7 mouse cellular contexts compared by ENCODE assay signal in the genomic region with DNA sequence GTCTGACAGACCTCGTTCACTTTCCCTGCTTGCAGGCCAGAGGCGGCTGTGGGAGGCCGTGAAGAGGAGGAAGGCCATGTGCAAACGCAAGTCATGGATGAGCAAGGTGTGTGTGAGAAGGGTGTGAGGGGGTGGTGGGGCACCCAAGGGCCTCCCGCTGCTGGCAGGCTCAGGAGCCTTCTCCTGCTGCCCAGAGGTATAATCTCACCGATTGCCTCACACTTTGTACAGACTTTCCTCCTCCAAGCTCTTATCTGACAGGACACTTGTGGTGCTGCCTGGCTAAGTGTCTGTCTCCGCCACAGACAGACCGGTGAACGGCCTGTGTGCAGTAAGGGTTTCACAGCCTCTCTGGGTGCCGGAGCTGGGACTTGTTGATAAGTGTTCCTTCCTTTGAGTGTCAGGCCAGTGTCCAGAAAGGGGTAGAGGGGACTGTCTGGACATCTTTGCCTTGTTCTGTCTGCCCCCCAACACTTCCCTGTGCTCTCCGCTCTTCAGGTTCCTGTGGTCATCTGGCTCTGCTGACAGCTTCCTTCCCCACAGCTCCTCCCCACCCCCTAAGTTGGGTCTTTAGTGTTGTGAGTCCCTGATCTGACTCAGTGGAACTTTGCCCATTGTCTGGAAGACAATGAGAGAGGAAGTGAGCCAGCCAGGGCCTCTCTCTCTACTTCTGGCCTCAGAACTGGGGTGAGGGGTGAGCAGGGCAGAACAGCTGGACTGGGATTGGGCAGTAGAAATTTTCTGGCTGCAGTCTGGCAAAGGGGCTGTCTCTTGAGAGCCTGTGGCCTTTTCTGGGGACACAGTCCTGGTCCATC. TPM values are rescaled to one million over a fixed set of nuclear protein-coding genes. Genes with fewer than 3 reads are reported as not detected.
DNase-seq lines count a peak whose midpoint lies in the region; ATAC-seq and TF ChIP-seq lines count a peak whose summit lies in the region.

No protein-coding gene starts in this region.

- TF ChIP-seq CTCF in lung, postnatal 0 days (IDR thresholded peaks at IDR 0.05) = no peak

- H3K36me3 ChIP-seq in embryonic facial prominence, embryonic 15.5 days = peaks cover 23% of the 10 kb centered on the region
- peaks cover 10% of the 10 kb centered on the region for H3K36me3 ChIP-seq in hindbrain, embryonic 16.5 days (ENCODE audit: control insufficient read depth, insufficient read depth, low read length)
- H3K36me3 ChIP-seq in lung, postnatal 0 days (ENCODE audit: insufficient read depth, low read length) = peaks cover 7% of the 10 kb centered on the region; the same call in 1 of the 2 replicates
- H3K36me3 ChIP-seq in stomach, embryonic 15.5 days = peaks cover 4% of the 10 kb centered on the region

- WGBS in embryonic facial prominence, embryonic 15.5 days = 75% methylated on average over 11 of the region's 11 CpGs
- WGBS in hindbrain, embryonic 16.5 days = 41% methylated on average over 11 of the region's 11 CpGs
- 19% methylated on average over 11 of the region's 11 CpGs for WGBS in lung, postnatal 0 days
- WGBS in stomach, embryonic 15.5 days = 51% methylated on average over 11 of the region's 11 CpGs

- peak overlapping the region; percentile 24; the same call in 1 of the 2 replicates for H3K27ac ChIP-seq in embryonic facial prominence, embryonic 15.5 days (replicated peaks)
- H3K27ac ChIP-seq in hindbrain, embryonic 16.5 days (ENCODE audit: low read depth, low read length) = peak overlapping the region; percentile 40; the same call in 1 of the 2 replicates
- H3K27ac ChIP-seq in lung, postnatal 0 days (ENCODE audit: low read length) = peak overlapping the region; percentile 86
- peak overlapping the region; percentile 55 for H3K27ac ChIP-seq in stomach, embryonic 15.5 days

- H3K4me2 ChIP-seq in embryonic facial prominence, embryonic 15.5 days (replicated peaks) = no peak overlapping the region
- H3K4me2 ChIP-seq in hindbrain, embryonic 16.5 days (ENCODE audit: low read length) = no peak overlapping the region
- H3K4me2 ChIP-seq in lung, postnatal 0 days (replicated peaks; ENCODE audit: low read depth, low read length) = no peak overlapping the region
- no peak overlapping the region for H3K4me2 ChIP-seq in stomach, embryonic 15.5 days

- H3K4me3 ChIP-seq in embryonic facial prominence, embryonic 15.5 days (replicated peaks) = no peak overlapping the region
- H3K4me3 ChIP-seq in hindbrain, embryonic 16.5 days (ENCODE audit: low read length) = no peak overlapping the region
- H3K4me3 ChIP-seq in lung, postnatal 0 days (ENCODE audit: low read depth, low read length) = no peak overlapping the region
- H3K4me3 ChIP-seq in stomach, embryonic 15.5 days (replicated peaks) = no peak overlapping the region

- no peaks in the 10 kb centered on the region for H3K27me3 ChIP-seq in embryonic facial prominence, embryonic 15.5 days
- no peaks in the 10 kb centered on the region for H3K27me3 ChIP-seq in hindbrain, embryonic 16.5 days (replicated peaks; ENCODE audit: control insufficient read depth, insufficient read depth, low read length)
- H3K27me3 ChIP-seq in lung, postnatal 0 days (replicated peaks; ENCODE audit: insufficient read depth, low read length) = no peaks in the 10 kb centered on the region
- no peaks in the 10 kb centered on the region for H3K27me3 ChIP-seq in stomach, embryonic 15.5 days (replicated peaks)

- no peak for ATAC-seq in embryonic facial prominence, embryonic 15.5 days (ENCODE audit: insufficient number of reproducible peaks, low FRiP score, low TSS enrichment, low read depth)
- no peak for ATAC-seq in hindbrain, embryonic 16.5 days
- ATAC-seq in lung, postnatal 0 days = peak; percentile 79
- ATAC-seq in stomach, embryonic 15.5 days (ENCODE audit: insufficient read depth, low FRiP score, low read depth) = peak; percentile 69

- peak; percentile 56; the same call in 1 of the 2 replicates for TF ChIP-seq EP300 in lung, postnatal 0 days (IDR thresholded peaks at IDR 0.05)

- peak; percentile 42 for DNase-seq in thymus, postnatal 4 days
- DNase-seq in thymus, postnatal 0 days (ENCODE audit: low spot score) = no peak
- DNase-seq in lung, postnatal 0 days (ENCODE audit: low spot score) = peak; percentile 85
- DNase-seq in layer of hippocampus, postnatal 36 days = no peak

- H3K9ac ChIP-seq in embryonic facial prominence, embryonic 15.5 days = no peak overlapping the region
- H3K9ac ChIP-seq in hindbrain, embryonic 16.5 days (ENCODE audit: low read depth, low read length) = no peak overlapping the region
- no peak overlapping the region for H3K9ac ChIP-seq in lung, postnatal 0 days (replicated peaks; ENCODE audit: low read depth)
- no peak overlapping the region for H3K9ac ChIP-seq in stomach, embryonic 15.5 days

- H3K9me3 ChIP-seq in embryonic facial prominence, embryonic 15.5 days (replicated peaks) = no peaks in the 10 kb centered on the region
- no peaks in the 10 kb centered on the region for H3K9me3 ChIP-seq in hindbrain, embryonic 16.5 days (ENCODE audit: control insufficient read depth, low read length)
- no peaks in the 10 kb centered on the region for H3K9me3 ChIP-seq in lung, postnatal 0 days (ENCODE audit: low read length)
- H3K9me3 ChIP-seq in stomach, embryonic 15.5 days = no peaks in the 10 kb centered on the region

- H3K4me1 ChIP-seq in embryonic facial prominence, embryonic 15.5 days = peaks cover 41% of the 10 kb centered on the region
- H3K4me1 ChIP-seq in hindbrain, embryonic 16.5 days (ENCODE audit: control insufficient read depth, insufficient read depth, low read depth, low read length) = peaks cover 45% of the 10 kb centered on the region
- H3K4me1 ChIP-seq in lung, postnatal 0 days (ENCODE audit: insufficient read depth, low read depth, low read length) = peaks cover 49% of the 10 kb centered on the region
- H3K4me1 ChIP-seq in stomach, embryonic 15.5 days = peaks cover 54% of the 10 kb centered on the region

RNA-seq across cellular contexts. Expression of a gene that starts 22.4 kb away (rescaled TPM):
- polyA plus RNA-seq in thymus, postnatal 0 days (2015; fragmentation: Nextera tagmentation; extraction: Ambion mirVana) = 20.1 and 23.5 TPM in 2 replicates
- 16.3 and 19.3 TPM in 2 replicates for polyA plus RNA-seq in embryonic facial prominence, embryonic 15.5 days (2015; fragmentation: Nextera tagmentation; extraction: Ambion mirVana)
- polyA plus RNA-seq in hindbrain, embryonic 16.5 days (2015; fragmentation: Nextera tagmentation; extraction: Ambion mirVana) = 19.3 and 22.6 TPM in 2 replicates
- 19.8 and 22.4 TPM in 2 replicates for polyA plus RNA-seq in lung, postnatal 0 days (2015; fragmentation: Nextera tagmentation; extraction: Ambion mirVana)
- 12.0 and 14.9 TPM in 2 replicates for polyA plus RNA-seq in stomach, embryonic 15.5 days (2015; fragmentation: Nextera tagmentation; extraction: Ambion mirVana)
- 100 to 1,000 TPM; 189 to 197 TPM for total RNA-seq in layer of hippocampus, postnatal 36 days (2021)

RNA-seq across cellular contexts. Expression of a gene that starts 57.3 kb away (rescaled TPM):
- polyA plus RNA-seq in thymus, postnatal 0 days (2015; fragmentation: Nextera tagmentation; extraction: Ambion mirVana) = 40.0 and 43.4 TPM in 2 replicates
- 19.8 and 24.0 TPM in 2 replicates for polyA plus RNA-seq in embryonic facial prominence, embryonic 15.5 days (2015; fragmentation: Nextera tagmentation; extraction: Ambion mirVana)
- 26.3 and 36.5 TPM in 2 replicates for polyA plus RNA-seq in hindbrain, embryonic 16.5 days (2015; fragmentation: Nextera tagmentation; extraction: Ambion mirVana)
- 14.6 and 16.0 TPM in 2 replicates for polyA plus RNA-seq in lung, postnatal 0 days (2015; fragmentation: Nextera tagmentation; extraction: Ambion mirVana)
- polyA plus RNA-seq in stomach, embryonic 15.5 days (2015; fragmentation: Nextera tagmentation; extraction: Ambion mirVana) = 68.8 and 74.5 TPM in 2 replicates
- total RNA-seq in layer of hippocampus, postnatal 36 days (2021) = 10 to 100 TPM; 55.9 to 62.1 TPM

Comparison
In these comparisons a context has a peak if more than half of its experiments do, and no peak if none do; other contexts are left out.
1. DNase-seq: peak in thymus, postnatal 4 days (single experiment) and lung, postnatal 0 days (single experiment); none in thymus, postnatal 0 days (single experiment) and layer of hippocampus, postnatal 36 days (0 of 2).
2. ATAC-seq: peak in lung, postnatal 0 days (single experiment) and stomach, embryonic 15.5 days (single experiment); none in embryonic facial prominence, embryonic 15.5 days (single experiment) and hindbrain, embryonic 16.5 days (single experiment).
3. H3K27ac ChIP-seq: peak in every context shown above with its lines; median percentile 86 in lung, postnatal 0 days; 55 in stomach, embryonic 15.5 days; 40 in hindbrain, embryonic 16.5 days; 24 in embryonic facial prominence, embryonic 15.5 days.